Mouse (Mus musculus) limb, embryonic 14.5 days (tissue): ENCODE results near the gene Coq9. TPM values are rescaled to one million over a fixed set of nuclear protein-coding genes. Genes with fewer than 3 reads are reported as not detected.
"Not testable (repeated sequence)": the region's sequence is repeated elsewhere in the genome, so short reads cannot be mapped to it uniquely, and the experiment has no call there.

Experiments
- ATAC-seq: fragments of 200-750 bp; cut with Nextera tagmentation; 2 replicates; pipeline ENCODE4 v1.8.0; 2017; ENCODE audit warnings: low read depth, moderate number of reproducible peaks, moderate TSS enrichment; ENCODE audit not compliant: low FRiP score
- DNase-seq: peaks from one replicate; pipeline ENCODE4 v3.0.0-alpha.2; 2015; ENCODE audit warnings: low spot score
- H3K27ac ChIP-seq: fragments of 300-500 bp; sonication (generic); replicated peaks from 2 replicates; pipeline ENCODE4 v1.5.1; 2014; ENCODE audit warnings: low read depth, mild to moderate bottlenecking, low read length, moderate library complexity, mixed read lengths
- H3K27me3 ChIP-seq: fragments of 300-500 bp; sonication (generic); 2 replicates; pipeline ENCODE4 v1.6.1; 2014; ENCODE audit warnings: low read length, mixed read lengths; ENCODE audit not compliant: control insufficient read depth, insufficient read depth
- H3K36me3 ChIP-seq: fragments of 300-500 bp; sonication (generic); 2 replicates; pipeline ENCODE4 v1.6.1; 2014; ENCODE audit warnings: mild to moderate bottlenecking, low read length, moderate library complexity, mixed read lengths; ENCODE audit not compliant: control insufficient read depth, insufficient read depth
- H3K4me1 ChIP-seq: fragments of 300-500 bp; sonication (generic); 2 replicates; pipeline ENCODE4 v1.6.1; 2014; ENCODE audit warnings: antibody characterized with exemption, low read length, mixed read lengths; ENCODE audit not compliant: control insufficient read depth, insufficient read depth
- H3K4me2 ChIP-seq: fragments of 300-500 bp; sonication (generic); replicated peaks from 2 replicates; pipeline ENCODE4 v1.6.1; 2014; ENCODE audit warnings: low read depth, mild to moderate bottlenecking, low read length, moderate library complexity; ENCODE audit not compliant: severe bottlenecking
- H3K4me3 ChIP-seq: fragments of 300-500 bp; sonication (generic); replicated peaks from 2 replicates; pipeline ENCODE4 v1.5.1; 2014; ENCODE audit warnings: low read length
- H3K9ac ChIP-seq: fragments of 300-500 bp; sonication (generic); 2 replicates; pipeline ENCODE4 v1.6.1; 2014; ENCODE audit warnings: mild to moderate bottlenecking, low read depth, low read length, moderate library complexity; ENCODE audit not compliant: severe bottlenecking
- H3K9me3 ChIP-seq: fragments of 300-500 bp; sonication (generic); 2 replicates; pipeline ENCODE4 v1.6.1; 2016; ENCODE audit warnings: low read length; ENCODE audit not compliant: control insufficient read depth
- POLR2A ChIP-seq: fragments of 200-500 bp; IDR thresholded peaks from 2 replicates; pipeline ENCODE4 v1.8.0; 2012; ENCODE audit warnings: inconsistent platforms, mild to moderate bottlenecking, moderate library complexity, borderline replicate concordance; ENCODE audit not compliant: insufficient read depth, insufficient read length; ENCODE audit errors: extremely low read depth
- WGBS: fragments of 180-500 bp; shearing (Covaris S2); extraction: QIAGEN DNeasy Blood & Tissue Kit; methylation state at CpG from one replicate; pipeline ENCODE4 v1.1.7; 2014; 5-methylcytosine and 5-hydroxymethylcytosine counted together
- polyA plus RNA-seq, 2 experiments: library from polyadenylated mRNA; depleted of rRNA in 1 of 2; stranded (reverse) in 1 of 2; unstranded in 1 of 2; fragments of >200 nt; fragmentation: Nextera tagmentation in 1 of 2; extraction: Ambion mirVana in 1 of 2; gene quantifications; 2 replicates each; pipeline versions ENCODE4 v1.2.1 to v1.2.3; 2012 to 2014

The Coq9 gene
- polyA plus RNA-seq, 2 experiments = 72.4 to 84.5 TPM

DNA sequence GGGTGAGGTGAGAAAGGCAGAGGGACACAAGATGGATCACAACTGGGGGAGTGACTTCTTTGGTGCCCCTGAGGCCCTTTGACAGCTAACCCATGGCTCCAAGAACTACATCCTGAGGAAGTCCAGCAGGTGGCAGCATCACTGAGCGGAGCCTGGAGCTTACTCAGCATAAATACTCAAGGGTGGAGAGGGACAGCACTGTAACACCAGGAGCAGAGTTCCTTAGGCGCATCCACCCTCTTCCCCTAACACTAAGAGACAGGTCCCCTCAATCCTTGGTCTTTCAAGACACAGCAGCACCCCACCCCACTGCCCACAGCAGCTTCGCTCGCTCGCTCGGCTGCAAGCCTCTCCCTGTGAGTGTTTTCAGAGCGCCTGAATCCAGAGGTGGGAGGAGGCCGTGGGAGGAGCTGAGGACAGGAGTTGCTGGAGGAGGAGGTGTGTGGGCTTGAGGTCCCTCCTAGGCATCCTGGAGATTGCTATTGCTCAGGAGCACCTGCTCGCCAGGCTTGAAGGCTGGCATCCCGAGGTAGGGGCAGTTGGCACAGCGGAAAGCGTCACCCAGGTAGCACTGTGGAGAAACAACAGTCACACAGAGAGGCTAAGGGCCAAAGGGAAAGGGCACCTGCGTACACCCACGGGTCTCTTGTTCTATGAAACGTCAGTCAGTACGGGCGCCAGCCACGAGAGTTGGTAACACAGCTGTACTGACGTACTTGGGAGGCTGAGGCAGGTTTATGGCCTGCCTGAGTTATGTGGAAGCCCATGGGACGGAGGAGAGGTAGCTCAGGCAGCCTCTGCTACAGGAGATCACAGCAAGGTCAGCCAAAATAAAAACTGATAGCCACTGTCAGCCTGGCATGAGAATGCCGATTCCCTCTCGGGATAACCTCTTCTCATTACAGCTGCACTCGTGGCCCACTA, 15.2 kb upstream of the Coq9 start:
- ATAC-seq = peak; percentile 49; the same call in 1 of the 2 replicates
- Histone ChIP-seq H3K9ac (no peak overlapping the region), H3K9me3 (no peaks in the 10 kb centered on the region), H3K36me3 (peaks cover 51% of the 10 kb centered on the region), H3K4me3 (no peak overlapping the region), H3K4me1 (no peaks in the 10 kb centered on the region), H3K4me2 (no peak overlapping the region), H3K27ac (no peak overlapping the region), H3K27me3 (no peaks in the 10 kb centered on the region)
- TF ChIP-seq POLR2A = no peak
- 77% methylated on average over 23 of the region's 23 CpGs for WGBS
- peak; percentile 68 for DNase-seq

DNA sequence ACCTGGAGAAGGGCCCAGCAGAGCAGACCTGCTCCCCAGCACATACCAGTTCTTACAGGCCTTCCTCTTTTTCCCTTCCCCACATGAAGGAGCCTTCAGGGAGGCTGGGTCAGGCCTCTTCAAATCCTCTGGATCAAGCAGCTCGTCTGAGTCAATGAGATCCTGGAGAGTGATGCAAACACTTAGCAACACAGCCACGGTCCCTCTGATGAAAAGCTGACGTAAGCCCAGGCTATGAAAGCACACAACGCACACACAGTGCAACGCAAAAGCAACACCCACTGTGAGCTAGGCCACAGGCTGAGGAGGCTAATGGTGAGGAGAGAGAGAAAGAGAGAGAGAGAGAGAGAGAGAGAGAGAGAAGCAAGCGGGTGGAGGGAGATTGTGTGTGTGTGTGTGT, 13.0 kb upstream of the Coq9 start:
- DNase-seq (no peak), ATAC-seq (no peak)
- Histone ChIP-seq H3K27me3 (no peaks in the 10 kb centered on the region), H3K9ac (no peak overlapping the region), H3K4me3 (no peak overlapping the region), H3K4me2 (no peak overlapping the region), H3K36me3 (peaks cover 57% of the 10 kb centered on the region), H3K27ac (no peak overlapping the region), H3K9me3 (no peaks in the 10 kb centered on the region), H3K4me1 (no peaks in the 10 kb centered on the region)
- TF ChIP-seq POLR2A = no peak
- 92% methylated on average over 6 of the region's 6 CpGs for WGBS

DNA sequence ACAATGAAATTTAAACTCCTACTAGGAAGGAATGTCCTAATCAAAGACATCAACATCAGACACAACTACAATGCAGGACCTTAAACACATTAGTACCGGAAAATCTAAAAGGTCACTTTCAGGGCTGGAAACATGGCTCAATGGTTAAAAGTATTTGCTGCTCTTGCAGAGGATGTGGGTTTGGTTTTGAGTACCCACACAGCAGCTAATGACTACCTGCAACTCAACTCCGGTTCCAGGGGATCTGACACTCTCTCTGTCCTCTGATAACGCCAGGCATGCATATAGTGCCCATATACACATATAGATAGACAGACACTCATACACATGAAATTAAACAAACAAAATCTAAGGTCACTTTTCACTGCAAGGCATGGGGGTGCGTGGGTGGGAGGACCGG, 11.9 kb upstream of the Coq9 start:
- Histone ChIP-seq H3K9ac (no peak overlapping the region), H3K9me3 (no peaks in the 10 kb centered on the region), H3K27ac (no peak overlapping the region), H3K4me3 (no peak overlapping the region), H3K36me3 (peaks cover 62% of the 10 kb centered on the region), H3K27me3 (no peaks in the 10 kb centered on the region), H3K4me2 (no peak overlapping the region), H3K4me1 (no peaks in the 10 kb centered on the region)
- 94% methylated on average over 5 of the region's 5 CpGs for WGBS
- ATAC-seq (no peak), DNase-seq (no peak)
- no peak for TF ChIP-seq POLR2A

DNA sequence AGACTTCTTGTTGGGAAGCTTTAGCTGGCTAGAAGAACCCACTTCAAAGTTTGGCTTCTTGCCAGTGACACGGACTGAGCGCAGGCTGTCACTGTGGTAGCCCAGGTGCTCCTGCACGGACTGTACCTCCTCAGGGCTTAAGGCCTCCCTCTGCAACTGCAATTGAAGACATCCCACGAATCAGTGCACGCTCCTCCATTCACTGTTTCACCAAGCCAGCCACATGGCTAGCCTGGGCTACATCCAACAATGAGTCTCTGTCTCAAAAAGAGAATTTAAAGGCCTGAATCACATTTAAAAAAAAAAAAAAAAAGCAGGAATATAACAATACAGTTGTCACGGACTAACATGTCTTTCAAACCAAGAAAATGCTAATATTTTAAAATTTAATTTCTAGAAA, 9.8 kb upstream of the Coq9 start:
- ATAC-seq (no peak), DNase-seq (no peak)
- no peaks in the 10 kb centered on the region for H3K9me3 ChIP-seq
- peaks cover 56% of the 10 kb centered on the region for H3K36me3 ChIP-seq
- TF ChIP-seq POLR2A = no peak
- no peak overlapping the region for H3K4me2 ChIP-seq
- WGBS = 87% methylated on average over 6 of the region's 6 CpGs
- no peak overlapping the region for H3K4me3 ChIP-seq
- no peak overlapping the region for H3K9ac ChIP-seq
- H3K4me1 ChIP-seq = no peaks in the 10 kb centered on the region
- no peaks in the 10 kb centered on the region for H3K27me3 ChIP-seq
- H3K27ac ChIP-seq = no peak overlapping the region

DNA sequence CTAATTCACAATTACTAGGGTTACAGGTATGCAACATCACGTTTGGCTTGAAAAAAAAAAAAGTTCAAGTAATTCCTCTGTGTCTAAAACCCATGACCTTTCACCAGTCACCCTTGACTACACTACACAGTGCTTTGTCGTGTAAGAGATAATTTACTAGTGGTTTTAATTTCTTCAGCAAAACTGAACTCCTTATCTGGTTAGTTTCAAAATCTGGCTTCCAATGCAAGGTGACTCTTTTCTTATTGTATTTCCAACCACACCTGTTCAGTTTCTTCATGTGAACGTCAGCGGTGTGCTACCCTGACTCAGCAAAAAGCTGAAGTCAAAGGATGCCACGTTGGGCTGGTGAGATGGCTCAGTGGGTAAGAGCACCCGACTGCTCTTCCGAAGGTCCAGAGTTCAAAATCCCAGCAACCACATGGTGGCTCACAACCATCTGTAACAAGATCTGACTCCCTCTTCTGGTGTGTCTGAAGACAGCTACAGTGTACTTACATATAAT, 4.2 kb upstream of the Coq9 start:
- not testable (repeated sequence) for ATAC-seq, DNase-seq, H3K27ac ChIP-seq, H3K27me3 ChIP-seq, H3K4me1 ChIP-seq, H3K9me3 ChIP-seq, H3K4me2 ChIP-seq, H3K4me3 ChIP-seq, H3K9ac ChIP-seq
- peaks cover 16% of the 10 kb centered on the region for H3K36me3 ChIP-seq
- WGBS = 78% methylated on average over 7 of the region's 7 CpGs

DNA sequence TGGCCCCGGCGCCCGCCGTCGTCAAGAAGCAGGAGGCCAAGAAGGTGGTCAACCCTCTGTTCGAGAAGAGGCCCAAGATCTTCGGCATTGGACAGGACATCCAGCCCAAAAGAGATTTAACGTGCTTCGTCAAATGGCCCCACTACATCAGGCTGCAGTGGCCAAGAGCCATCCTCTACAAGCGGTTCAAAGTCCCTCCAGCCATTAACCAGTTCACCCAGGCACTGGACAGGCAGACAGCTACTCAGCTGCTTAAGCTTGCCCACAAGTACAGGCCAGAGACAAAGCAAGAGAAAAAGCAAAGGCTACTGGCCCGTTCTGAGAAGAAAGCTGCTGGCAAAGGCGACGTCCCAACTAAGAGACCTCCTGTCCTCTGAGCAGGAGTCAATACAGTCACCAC, 2.4 kb upstream of the Coq9 start:
- H3K27me3 ChIP-seq, H3K4me2 ChIP-seq, H3K36me3 ChIP-seq, H3K4me3 ChIP-seq, H3K27ac ChIP-seq, DNase-seq, H3K9ac ChIP-seq, ATAC-seq, H3K4me1 ChIP-seq, H3K9me3 ChIP-seq: not testable (repeated sequence)
- WGBS = 95% methylated on average over 13 of the region's 13 CpGs
